Mouse (Mus musculus) liver, postnatal 0 days (tissue): ENCODE measurements around the gene Mfsd9.

ENCODE experiments used
- CTCF ChIP-seq: sonication (generic); IDR thresholded peaks from 2 replicates; pipeline ENCODE4 v1.5.1; 2016; ENCODE audit warnings: antibody characterized with exemption, low read depth
- EP300 ChIP-seq: IDR thresholded peaks from 2 replicates; pipeline ENCODE4 v1.6.1; 2016; ENCODE audit warnings: antibody characterized with exemption, low read depth, mild to moderate bottlenecking

DNA sequence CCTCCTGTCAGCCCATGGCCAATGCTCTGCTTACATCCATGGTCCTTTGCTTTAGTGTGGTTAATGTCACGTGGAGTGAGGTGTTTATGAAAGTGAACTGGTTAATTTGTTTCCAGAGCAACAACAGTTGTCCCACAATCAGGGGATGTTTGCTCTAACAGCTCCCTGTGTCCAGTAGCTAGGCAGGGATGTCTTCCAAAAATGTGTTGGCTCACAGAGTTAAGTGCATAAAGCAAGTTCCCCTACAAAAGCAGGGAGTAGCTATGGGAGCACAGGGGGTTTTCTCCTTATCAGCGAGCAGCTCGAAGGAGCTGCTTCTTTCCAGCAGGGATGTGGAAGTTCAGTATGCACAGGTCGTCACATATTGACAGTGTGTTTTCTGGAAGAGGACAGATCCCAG, 34.0 kb upstream of the Mfsd9 start:
- TF ChIP-seq CTCF, result no peak
- TF ChIP-seq EP300, result no peak
